Mouse (Mus musculus) neural tube, embryonic 14.5 days (tissue): ENCODE data around the gene Mov10. TPM values are rescaled to one million over a fixed set of nuclear protein-coding genes. Genes with fewer than 3 reads are reported as not detected.
"Not testable (repeated sequence)": the region's sequence is repeated elsewhere in the genome, so short reads cannot be mapped to it uniquely, and the experiment has no call there.

ENCODE experiments used
- ATAC-seq: fragments of 200-750 bp; cut with Nextera tagmentation; 2 replicates; pipeline ENCODE4 v1.8.0; 2017; ENCODE audit warnings: low read depth, mild to moderate bottlenecking, moderate TSS enrichment, moderate library complexity
- H3K27ac ChIP-seq: fragments of 300-500 bp; sonication (generic); 2 replicates; pipeline ENCODE4 v1.5.1; 2014; ENCODE audit warnings: low read depth, mild to moderate bottlenecking, control low read depth, low read length, moderate library complexity, mixed read lengths
- H3K27me3 ChIP-seq: fragments of 300-500 bp; sonication (generic); 2 replicates; pipeline ENCODE4 v1.6.1; 2014; ENCODE audit warnings: low read length; ENCODE audit not compliant: control insufficient read depth, insufficient read depth
- H3K36me3 ChIP-seq: fragments of 300-500 bp; sonication (generic); 2 replicates; pipeline ENCODE4 v1.6.1; 2014; ENCODE audit warnings: low read length, mixed read lengths; ENCODE audit not compliant: control insufficient read depth, insufficient read depth
- H3K4me1 ChIP-seq: fragments of 300-500 bp; sonication (generic); 2 replicates; pipeline ENCODE4 v1.6.1; 2014; ENCODE audit warnings: low read length; ENCODE audit not compliant: control insufficient read depth, insufficient read depth
- H3K4me2 ChIP-seq: fragments of 300-500 bp; sonication (generic); 2 replicates; pipeline ENCODE4 v1.6.1; 2014; ENCODE audit warnings: mild to moderate bottlenecking, low read depth, low read length, control low read depth
- H3K4me3 ChIP-seq: fragments of 300-500 bp; sonication (generic); 2 replicates; pipeline ENCODE4 v1.5.1; 2014; ENCODE audit warnings: low read depth, low read length, control low read depth, mixed read lengths
- H3K9ac ChIP-seq: fragments of 300-500 bp; sonication (generic); replicated peaks from 2 replicates; pipeline ENCODE4 v1.6.1; 2014; ENCODE audit warnings: low read depth, mild to moderate bottlenecking, control low read depth, low read length, mixed read lengths
- H3K9me3 ChIP-seq: fragments of 300-500 bp; sonication (generic); 2 replicates; pipeline ENCODE4 v1.6.1; 2016; ENCODE audit warnings: low read length; ENCODE audit not compliant: control insufficient read depth
- WGBS: fragments of 180-500 bp; shearing (Covaris S2); extraction: QIAGEN DNeasy Blood & Tissue Kit; methylation state at CpG from one replicate; pipeline ENCODE4 v1.1.7; 2014; 5-methylcytosine and 5-hydroxymethylcytosine counted together
- polyA plus RNA-seq: library from polyadenylated mRNA; unstranded; fragments of >200 nt; fragmentation: Nextera tagmentation; extraction: Ambion mirVana; gene quantifications from 2 replicates; pipeline ENCODE4 v1.2.1, GENCODE M21; 2014

Mov10 gene
- polyA plus RNA-seq, 1 experiment from 2014 or later: 3.8 TPM

GRCm38 (mm10) chr3:104815346-104815745 lies 3.0 kb downstream of the Mov10 start:
- Histone ChIP-seq H3K4me3 (no peak overlapping the region), H3K27ac (no peak overlapping the region)

GRCm38 (mm10) chr3:104814746-104815145 lies 3.6 kb downstream of the Mov10 start:
- no peak overlapping the region for H3K4me2 ChIP-seq
- WGBS: 97% methylated on average over 1 of the region's 1 CpGs
- no peak for ATAC-seq
- no peaks in the 10 kb centered on the region for H3K36me3 ChIP-seq
- peaks cover 5% of the 10 kb centered on the region; the same call in 1 of the 2 replicates for H3K4me1 ChIP-seq
- H3K27ac ChIP-seq: no peak overlapping the region
- no peak overlapping the region for H3K9ac ChIP-seq
- no peak overlapping the region for H3K4me3 ChIP-seq
- H3K9me3 ChIP-seq: no peaks in the 10 kb centered on the region
- H3K27me3 ChIP-seq: no peaks in the 10 kb centered on the region

More at GRCm38 (mm10) chr3:104815346-104815745, 3.0 kb downstream of the Mov10 start:
- ATAC-seq: no peak
- 74% methylated on average over 2 of the region's 2 CpGs for WGBS
- Histone ChIP-seq H3K9me3 (no peaks in the 10 kb centered on the region), H3K27me3 (no peaks in the 10 kb centered on the region), H3K4me1 (peaks cover 5% of the 10 kb centered on the region; the same call in 1 of the 2 replicates), H3K36me3 (no peaks in the 10 kb centered on the region), H3K4me2 (no peak overlapping the region), H3K9ac (no peak overlapping the region)

- ATAC-seq: not testable (repeated sequence)
These were observed 5.1 kb downstream of the Mov10 start for GRCm38 (mm10) chr3:104813227-104813626.

GRCm38 (mm10) chr3:104812254-104812653 lies 6.1 kb downstream of the Mov10 start:
- H3K36me3 ChIP-seq: no peaks in the 10 kb centered on the region

More at GRCm38 (mm10) chr3:104813227-104813626, 5.1 kb downstream of the Mov10 start:
- not testable (repeated sequence) for H3K9me3 ChIP-seq, H3K9ac ChIP-seq, H3K36me3 ChIP-seq, H3K4me1 ChIP-seq, H3K27me3 ChIP-seq, H3K4me3 ChIP-seq, H3K4me2 ChIP-seq, H3K27ac ChIP-seq
- WGBS: 94% methylated on average over 7 of the region's 7 CpGs

GRCm38 (mm10) chr3:104811752-104812151 lies 6.6 kb downstream of the Mov10 start:
- Histone ChIP-seq H3K4me2 (no peak overlapping the region), H3K36me3 (no peaks in the 10 kb centered on the region), H3K4me3 (no peak overlapping the region), H3K4me1 (no peaks in the 10 kb centered on the region), H3K9me3 (no peaks in the 10 kb centered on the region), H3K27me3 (no peaks in the 10 kb centered on the region), H3K27ac (no peak overlapping the region), H3K9ac (no peak overlapping the region)
- no peak for ATAC-seq
- 44% methylated on average over 3 of the region's 3 CpGs for WGBS

More at GRCm38 (mm10) chr3:104812254-104812653, 6.1 kb downstream of the Mov10 start:
- Histone ChIP-seq H3K27me3 (no peaks in the 10 kb centered on the region), H3K4me2 (no peak overlapping the region), H3K9me3 (no peaks in the 10 kb centered on the region), H3K4me1 (no peaks in the 10 kb centered on the region), H3K9ac (no peak overlapping the region), H3K4me3 (no peak overlapping the region), H3K27ac (no peak overlapping the region)
- 85% methylated on average over 4 of the region's 4 CpGs for WGBS
- no peak for ATAC-seq

- Histone ChIP-seq H3K36me3 (no peaks in the 10 kb centered on the region; the same call in 1 of the 2 replicates), H3K9me3 (no peaks in the 10 kb centered on the region), H3K4me1 (no peaks in the 10 kb centered on the region), H3K4me2 (no peak overlapping the region), H3K27ac (no peak overlapping the region), H3K4me3 (no peak overlapping the region), H3K27me3 (no peaks in the 10 kb centered on the region), H3K9ac (no peak overlapping the region)
- ATAC-seq: no peak
- 87% methylated on average over 9 of the region's 9 CpGs for WGBS
These were observed 12.8 kb downstream of the Mov10 start for GRCm38 (mm10) chr3:104805539-104805938.

- Histone ChIP-seq H3K36me3 (no peaks in the 10 kb centered on the region; the same call in 1 of the 2 replicates), H3K27me3 (no peaks in the 10 kb centered on the region), H3K9me3 (no peaks in the 10 kb centered on the region), H3K4me1 (no peaks in the 10 kb centered on the region), H3K27ac (no peak overlapping the region), H3K9ac (no peak overlapping the region), H3K4me3 (no peak overlapping the region), H3K4me2 (no peak overlapping the region)
- no peak for ATAC-seq
- WGBS: 96% methylated on average over 10 of the region's 10 CpGs
These were observed 14.1 kb downstream of the Mov10 start for GRCm38 (mm10) chr3:104804312-104804711.

- no peaks in the 10 kb centered on the region for H3K4me1 ChIP-seq
- H3K36me3 ChIP-seq: no peaks in the 10 kb centered on the region; the same call in 1 of the 2 replicates
- H3K27me3 ChIP-seq: no peaks in the 10 kb centered on the region
- no peak overlapping the region for H3K4me3 ChIP-seq
- no peaks in the 10 kb centered on the region for H3K9me3 ChIP-seq
- 92% methylated on average over 6 of the region's 6 CpGs for WGBS
- H3K9ac ChIP-seq: no peak overlapping the region
- no peak overlapping the region for H3K4me2 ChIP-seq
- no peak for ATAC-seq
- no peak overlapping the region for H3K27ac ChIP-seq
These were observed 16.9 kb downstream of the Mov10 start for GRCm38 (mm10) chr3:104801481-104801880.

GRCm38 (mm10) chr3:104800681-104801080 lies 17.7 kb downstream of the Mov10 start:
- no peak for ATAC-seq
- 97% methylated on average over 11 of the region's 11 CpGs for WGBS

More at GRCm38 (mm10) chr3:104800681-104801080, 17.7 kb downstream of the Mov10 start:
- Histone ChIP-seq H3K4me3 (no peak overlapping the region), H3K9me3 (no peaks in the 10 kb centered on the region), H3K4me1 (no peaks in the 10 kb centered on the region), H3K27me3 (no peaks in the 10 kb centered on the region), H3K27ac (no peak overlapping the region), H3K4me2 (no peak overlapping the region), H3K36me3 (no peaks in the 10 kb centered on the region; the same call in 1 of the 2 replicates), H3K9ac (no peak overlapping the region)
